Mouse (Mus musculus) CH12.LX (cell line): ENCODE measurements around the gene Gm6096. TPM values are rescaled to one million over a fixed set of nuclear protein-coding genes. Genes with fewer than 3 reads are reported as not detected.

Experiments
- DNase-seq: peaks from one replicate; pipeline ENCODE4 v3.0.0-alpha.2; 2013; ENCODE audit errors: extremely low read depth
- H3K27ac ChIP-seq: 2 replicates; pipeline ENCODE4 v1.5.1; 2012; ENCODE audit warnings: low read depth, mild to moderate bottlenecking, control low read depth, moderate library complexity; ENCODE audit not compliant: insufficient read depth
- H3K27me3 ChIP-seq: replicated peaks from 2 replicates; pipeline ENCODE3; 2012; ENCODE audit warnings: inconsistent platforms
- H3K36me3 ChIP-seq, 2 experiments: replicated peaks in 1 of 2; 2 replicates each; pipeline versions ENCODE3 to v1.6.1; 2012; ENCODE audit warnings: inconsistent platforms in 1 of 2, low read length in 1 of 2, mild to moderate bottlenecking in 1 of 2, mixed read lengths in 1 of 2, moderate library complexity in 1 of 2; ENCODE audit not compliant: control insufficient read depth in 1 of 2, insufficient read depth in 1 of 2
- H3K4me1 ChIP-seq, 2 experiments: 2 replicates each; pipeline ENCODE4 v1.6.1; 2012; ENCODE audit warnings: inconsistent platforms in 1 of 2, moderate library complexity in 1 of 2; ENCODE audit not compliant: insufficient read depth in 2 of 2, control insufficient read depth in 1 of 2
- H3K4me2 ChIP-seq: 2 replicates; pipeline ENCODE4 v1.6.1; 2012; ENCODE audit warnings: low read depth, mild to moderate bottlenecking, control low read depth; ENCODE audit not compliant: poor library complexity, insufficient read depth, severe bottlenecking
- H3K4me3 ChIP-seq, 3 experiments: fragments of 150-350 bp in 1 of 3; sonication (generic) in 1 of 3; replicated peaks in 1 of 3; 2 replicates each; pipeline versions ENCODE3 to v1.5.1; 2011 to 2012; ENCODE audit warnings: low read depth in 2 of 3, low read length in 2 of 3, mild to moderate bottlenecking in 2 of 3, moderate library complexity in 2 of 3, control low read depth in 1 of 3, improper control_type of control experiment in 1 of 3, inconsistent platforms in 1 of 3, mixed read lengths in 1 of 3; ENCODE audit not compliant: poor library complexity in 1 of 3
- H3K79me2 ChIP-seq: replicated peaks from 2 replicates; pipeline ENCODE4 v1.6.1; 2012; ENCODE audit warnings: mild to moderate bottlenecking, moderate library complexity; ENCODE audit not compliant: control insufficient read depth, poor library complexity, insufficient read depth, severe bottlenecking; ENCODE audit errors: extremely low read depth
- H3K9ac ChIP-seq: 2 replicates; pipeline ENCODE4 v1.6.1; 2012; ENCODE audit warnings: low read depth, mild to moderate bottlenecking, control low read depth, moderate library complexity; ENCODE audit not compliant: insufficient read depth
- H3K9me3 ChIP-seq: replicated peaks from 2 replicates; pipeline ENCODE3; 2012; ENCODE audit warnings: low read length, inconsistent platforms, mixed read lengths
- CHD1 ChIP-seq: IDR thresholded peaks from 2 replicates; pipeline ENCODE4 v1.6.1; 2012; ENCODE audit warnings: low read depth, low read length, improper control_type of control experiment, inconsistent platforms
- CHD2 ChIP-seq: IDR thresholded peaks from 2 replicates; pipeline ENCODE4 v1.6.1; 2011; ENCODE audit warnings: low read length, improper control_type of control experiment
- CTCF ChIP-seq, 2 experiments: IDR thresholded peaks in 1 of 2; conservative IDR thresholded peaks in 1 of 2; 2 replicates each; pipeline ENCODE4 v1.5.1; 2011 to 2012; ENCODE audit warnings: low read depth in 2 of 2, low read length in 2 of 2, improper control_type of control experiment in 1 of 2, inconsistent platforms in 1 of 2, mild to moderate bottlenecking in 1 of 2, moderate library complexity in 1 of 2
- ETS1 ChIP-seq: conservative IDR thresholded peaks from 2 replicates; pipeline ENCODE4 v1.6.1; 2012; ENCODE audit warnings: low read depth, mild to moderate bottlenecking, inconsistent platforms, low read length, improper control_type of control experiment, moderate library complexity
- HCFC1 ChIP-seq: IDR thresholded peaks from 2 replicates; pipeline ENCODE4 v1.6.1; 2012; ENCODE audit warnings: low read depth, mild to moderate bottlenecking, inconsistent platforms, low read length, improper control_type of control experiment
- IRF4 ChIP-seq: IDR thresholded peaks from 2 replicates; pipeline ENCODE4 v1.6.1; 2014; ENCODE audit warnings: low read depth, mild to moderate bottlenecking, inconsistent platforms, low read length, improper control_type of control experiment
- KAT2A ChIP-seq: IDR thresholded peaks from 2 replicates; pipeline ENCODE4 v1.6.1; 2012; ENCODE audit warnings: low read length, improper control_type of control experiment, inconsistent platforms; ENCODE audit not compliant: insufficient replicate concordance
- MAFK ChIP-seq: IDR thresholded peaks from 2 replicates; pipeline ENCODE4 v1.6.1; 2011; ENCODE audit warnings: low read length, improper control_type of control experiment; ENCODE audit not compliant: insufficient replicate concordance
- MAZ ChIP-seq: IDR thresholded peaks from 2 replicates; pipeline ENCODE4 v1.6.1; 2012; ENCODE audit warnings: low read depth, mild to moderate bottlenecking, inconsistent platforms, low read length, improper control_type of control experiment, moderate library complexity
- PAX5 ChIP-seq: IDR thresholded peaks from 2 replicates; pipeline ENCODE4 v1.6.1; 2012; ENCODE audit warnings: low read length, inconsistent platforms, mixed read lengths
- POLR2A ChIP-seq: IDR thresholded peaks from 2 replicates; pipeline ENCODE4 v1.6.1; 2011; ENCODE audit warnings: low read depth, mild to moderate bottlenecking, improper control_type of control experiment, low read length
- POLR2AphosphoS2 ChIP-seq: IDR thresholded peaks from 2 replicates; pipeline ENCODE4 v1.6.1; 2011; ENCODE audit warnings: low read depth, low read length, improper control_type of control experiment
- RAD21 ChIP-seq: IDR thresholded peaks from 2 replicates; pipeline ENCODE4 v1.6.1; 2011; ENCODE audit warnings: low read depth, mild to moderate bottlenecking, low read length, improper control_type of control experiment, moderate library complexity
- RCOR1 ChIP-seq: conservative IDR thresholded peaks from 2 replicates; pipeline ENCODE4 v1.6.1; 2012; ENCODE audit warnings: low read depth, mild to moderate bottlenecking, inconsistent platforms, low read length, improper control_type of control experiment
- SIN3A ChIP-seq: IDR thresholded peaks from 2 replicates; pipeline ENCODE4 v1.6.1; 2012; ENCODE audit warnings: low read length, improper control_type of control experiment, inconsistent platforms
- SMC3 ChIP-seq: IDR thresholded peaks from 2 replicates; pipeline ENCODE4 v1.6.1; 2011; ENCODE audit warnings: low read depth, low read length, improper control_type of control experiment
- TBP ChIP-seq: conservative IDR thresholded peaks from 2 replicates; pipeline ENCODE4 v1.6.1; 2011; ENCODE audit warnings: low read depth, low read length, improper control_type of control experiment
- UBTF ChIP-seq: IDR thresholded peaks from 2 replicates; pipeline ENCODE4 v1.6.1; 2012; ENCODE audit warnings: low read depth, mild to moderate bottlenecking, inconsistent platforms, low read length, improper control_type of control experiment, moderate library complexity
- ZC3H11A ChIP-seq: IDR thresholded peaks from 2 replicates; pipeline ENCODE4 v1.6.1; 2012; ENCODE audit warnings: low read depth, mild to moderate bottlenecking, inconsistent platforms, low read length, improper control_type of control experiment
- ZMIZ1 ChIP-seq: IDR thresholded peaks from 2 replicates; pipeline ENCODE4 v1.6.1; 2012; ENCODE audit warnings: low read depth, mild to moderate bottlenecking, inconsistent platforms, low read length, improper control_type of control experiment
- dilution Hi-C: fragments of 300-500 bp; cut with MboI; formaldehyde crosslinking; loops from 2 replicates; pipeline ENCODE4 v1.14.3; 2020; ENCODE audit warnings: low sequenced_read_pairs; ENCODE audit not compliant: extremely low pct_unique_long_range_greater_than_20kb, extremely low pct_ligation_motif_present
- in situ Hi-C: fragments of 300-500 bp; cut with MboI; formaldehyde crosslinking; loops from 3 replicates; pipeline ENCODE4 v1.14.3; 2019; ENCODE audit warnings: low sequenced_read_pairs, low pct_ligation_motif_present, low pct_unique_long_range_greater_than_20kb, mixed read lengths
- polyA plus RNA-seq: library from polyadenylated mRNA; unstranded; fragments of >175 nt; gene quantifications from 2 replicates; pipeline ENCODE4 v1.2.1, GENCODE M21; 2012; ENCODE audit warnings: low read depth; ENCODE audit not compliant: insufficient read length
- total RNA-seq, 2 experiments: library from RNA; depleted of rRNA; stranded (reverse); fragments of 300-350 nt in 1 of 2; fragments of >200 nt in 1 of 2; gene quantifications; 2 replicates each; pipeline ENCODE4 v1.2.3; 2012 to 2014

Gene Gm6096
- total and polyA plus RNA-seq, 3 experiments: not detected

GRCm38 (mm10) chr7:34291265-34291664 lies 40.4 kb downstream of the Gm6096 start:
- dilution Hi-C loops (no loop called here), in situ Hi-C loops (no loop called here)
- DNase-seq: no peak

GRCm38 (mm10) chr7:34292633-34293032 lies 41.8 kb downstream of the Gm6096 start:
- Histone ChIP-seq H3K9ac (no peak overlapping the region), H3K4me3 (no peak overlapping the region), H3K27ac (no peak overlapping the region), H3K4me1 (peaks cover 2 to 13% of the 10 kb centered on the region in 2 experiments; a peak in 2 of 4 replicates), H3K79me2 (no peaks in the 10 kb centered on the region; the same call in 1 of the 2 replicates), H3K9me3 (no peaks in the 10 kb centered on the region), H3K27me3 (no peaks in the 10 kb centered on the region), H3K36me3 (peaks cover 0 to 12% of the 10 kb centered on the region in 2 experiments), H3K4me2 (no peak overlapping the region)
- TF ChIP-seq HCFC1 (no peak), RCOR1 (no peak), SIN3A (no peak), PAX5 (no peak), RAD21 (no peak), MAFK (no peak), IRF4 (no peak), UBTF (no peak), CTCF (conservative IDR thresholded peaks at IDR 0.05 in 1 of 2, IDR thresholded peaks at IDR 0.05 in 1 of 2; ENCODE audit: low read depth in 2 of 2, low read length in 2 of 2) (no peak), ETS1 (no peak), CHD1 (no peak), POLR2AphosphoS2 (no peak), SMC3 (no peak), CHD2 (no peak), POLR2A (no peak), KAT2A (no peak), TBP (no peak), MAZ (no peak)
- no peak for DNase-seq
- dilution Hi-C loops (no loop called here), in situ Hi-C loops (no loop called here)

More at GRCm38 (mm10) chr7:34291265-34291664, 40.4 kb downstream of the Gm6096 start:
- Histone ChIP-seq H3K4me2 (no peak overlapping the region), H3K27ac (no peak overlapping the region), H3K9ac (no peak overlapping the region), H3K4me1 (peaks cover 2 to 13% of the 10 kb centered on the region in 2 experiments; a peak in 2 of 4 replicates), H3K79me2 (no peaks in the 10 kb centered on the region; the same call in 1 of the 2 replicates), H3K27me3 (no peaks in the 10 kb centered on the region), H3K36me3 (peaks cover 0 to 13% of the 10 kb centered on the region in 2 experiments), H3K9me3 (no peaks in the 10 kb centered on the region), H3K4me3 (no peak overlapping the region)
- TF ChIP-seq ZC3H11A: no peak
- TF ChIP-seq ZMIZ1: no peak
